Comparison of ENCODE assay signal across 19 mouse cellular contexts in genomic region chr13:97468874-97469593, GRCm38 (mm10).
DNase-seq lines count a peak whose midpoint lies in the region; ATAC-seq and TF ChIP-seq lines count a peak whose summit lies in the region.
"Had no signal": no experiment of that assay in that cellular context is flagged by ENCODE, and none has a peak within 500 bp of the region (broad histone marks: within the 10 kb centered on the region; RNA-seq: fewer than 3 reads in every experiment).

No protein-coding gene starts in this region.

- no peaks in the 10 kb centered on the region for H3K27me3 ChIP-seq in hindbrain, embryonic 12.5 days
- no peaks in the 10 kb centered on the region for H3K27me3 ChIP-seq in neural tube, embryonic 14.5 days (ENCODE audit: control insufficient read depth, insufficient read depth, low read length)
- H3K27me3 ChIP-seq: heart, embryonic 15.5 days; limb, embryonic 13.5 days had no signal

- no peak overlapping the region for H3K9ac ChIP-seq in hindbrain, embryonic 12.5 days
- H3K9ac ChIP-seq in neural tube, embryonic 14.5 days (replicated peaks; ENCODE audit: low read depth, low read length): no peak overlapping the region
- H3K9ac ChIP-seq: heart, embryonic 15.5 days; limb, embryonic 13.5 days had no signal

- no peak overlapping the region for H3K4me3 ChIP-seq in layer of hippocampus, adult 2 months
- no peak overlapping the region for H3K4me3 ChIP-seq in hindbrain, embryonic 12.5 days
- H3K4me3 ChIP-seq in neural tube, embryonic 14.5 days (ENCODE audit: low read depth, low read length): no peak overlapping the region
- H3K4me3 ChIP-seq: heart, embryonic 15.5 days; limb, embryonic 13.5 days had no signal

- peak; percentile 68; the same call in 1 of the 2 replicates for ATAC-seq in hindbrain, embryonic 12.5 days (ENCODE audit: low FRiP score)
- ATAC-seq in neural tube, embryonic 14.5 days (ENCODE audit: low read depth): 0 out of 2 replicates have a peak, but pooled peaks have one; percentile 17
- ATAC-seq: inflammation-experienced regulatory T-cells, adult 6 months had no signal

- no peak for TF ChIP-seq CTCF in layer of hippocampus, adult 2 months (conservative IDR thresholded peaks at IDR 0.05)
- no peak for TF ChIP-seq CTCF in brain, embryonic 14.5 days (IDR thresholded peaks at IDR 0.05; ENCODE audit: borderline replicate concordance, extremely low read depth, insufficient read depth, insufficient read length)

- H3K4me1 ChIP-seq in hindbrain, embryonic 12.5 days: peaks cover 12% of the 10 kb centered on the region
- peaks cover 5% of the 10 kb centered on the region; the same call in 1 of the 2 replicates for H3K4me1 ChIP-seq in neural tube, embryonic 14.5 days (ENCODE audit: control insufficient read depth, insufficient read depth, low read length)

- 67% methylated on average over 10 of the region's 10 CpGs for WGBS in hindbrain, embryonic 12.5 days
- 58% methylated on average over 10 of the region's 10 CpGs for WGBS in neural tube, embryonic 14.5 days

- no peak overlapping the region for H3K4me2 ChIP-seq in hindbrain, embryonic 12.5 days (replicated peaks)
- H3K4me2 ChIP-seq in neural tube, embryonic 14.5 days (ENCODE audit: low read depth, low read length): no peak overlapping the region
- H3K4me2 ChIP-seq: heart, embryonic 15.5 days; limb, embryonic 13.5 days had no signal

- no peak for TF ChIP-seq POLR2A in brain, embryonic 14.5 days (IDR thresholded peaks at IDR 0.05; ENCODE audit: borderline replicate concordance, extremely low read depth, insufficient read depth, insufficient read length, poor library complexity, severe bottlenecking)

- peak in 1 of 2 experiments; percentile 54 for DNase-seq in layer of hippocampus, adult 2 months (ENCODE audit: low spot score in 2 of 2)
- no peak for DNase-seq in layer of hippocampus, postnatal 25 days (ENCODE audit: extremely low spot score in 1 of 2, low spot score in 1 of 2)
- DNase-seq in brain, embryonic 14.5 days (ENCODE audit: low read depth): peak; percentile 78
- DNase-seq in gastrocnemius, adult 8-10 months (ENCODE audit: low spot score in 2 of 2): no peak
- no peak for DNase-seq in kidney, adult 8-10 months
- DNase-seq: adrenal gland, postnatal 14 days; B cell, adult 2 months; cerebellum, postnatal 25 days; layer of hippocampus, postnatal 36 days; spleen, adult 18-20 months; thymus, postnatal 25 days had no signal

- no peaks in the 10 kb centered on the region for H3K9me3 ChIP-seq in hindbrain, embryonic 12.5 days (replicated peaks)
- no peaks in the 10 kb centered on the region for H3K9me3 ChIP-seq in neural tube, embryonic 14.5 days (ENCODE audit: control insufficient read depth, low read length)
- H3K9me3 ChIP-seq: heart, embryonic 15.5 days had no signal

- no peaks in the 10 kb centered on the region for H3K36me3 ChIP-seq in hindbrain, embryonic 12.5 days
- no peaks in the 10 kb centered on the region for H3K36me3 ChIP-seq in neural tube, embryonic 14.5 days (ENCODE audit: control insufficient read depth, insufficient read depth, low read length)
- H3K36me3 ChIP-seq: heart, embryonic 15.5 days; limb, embryonic 13.5 days had no signal

- H3K27ac ChIP-seq in layer of hippocampus, adult 2 months: peak overlapping the region; percentile 69
- H3K27ac ChIP-seq in hindbrain, embryonic 12.5 days: peak overlapping the region; percentile 17; the same call in 1 of the 2 replicates
- H3K27ac ChIP-seq in neural tube, embryonic 14.5 days (ENCODE audit: low read depth, low read length): no peak overlapping the region
- H3K27ac ChIP-seq: heart, embryonic 15.5 days; kidney, postnatal 0 days; limb, embryonic 13.5 days; macrophage; stomach, postnatal 0 days had no signal
